Mouse (Mus musculus): Measurements from ENCODE around the gene Ifna1. TPM values are rescaled to one million over a fixed set of nuclear protein-coding genes. Genes with fewer than 3 reads are reported as not detected.
"Not testable (repeated sequence)": the region's sequence is repeated elsewhere in the genome, so short reads cannot be mapped to it uniquely, and the experiment has no call there.

Ifna1 gene
- polyA plus RNA-seq, 1 experiment from 2014 or later: not detected

DNA sequence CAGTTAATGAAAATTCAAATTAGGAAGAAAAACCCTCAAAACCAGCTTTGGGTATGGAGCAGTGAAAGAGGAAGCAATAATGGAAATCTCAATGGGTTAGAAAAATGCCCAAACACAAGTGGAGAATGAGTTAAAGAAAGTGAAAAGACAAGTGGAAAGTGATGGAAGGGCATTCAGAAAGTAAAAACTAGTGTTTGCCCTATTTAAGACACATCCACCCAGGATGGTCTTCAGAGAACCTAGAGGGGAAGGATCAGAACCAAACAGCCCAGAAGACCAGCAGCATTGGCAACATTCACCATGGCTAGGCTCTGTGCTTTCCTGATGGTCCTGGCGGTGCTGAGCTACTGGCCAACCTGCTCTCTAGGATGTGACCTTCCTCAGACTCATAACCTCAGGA, 14.7 kb upstream of the Ifna1 start, which contains the start of gene Ifna5:
Ifna5 (plus strand) TSS at position 301 of the 400 bp plus-strand sequence.
- H3K27me3 ChIP-seq (ENCODE audit: control insufficient read depth, insufficient read depth, low read length); ATAC-seq (replicated peaks; ENCODE audit: extremely low read depth, insufficient read depth, low FRiP score): not testable (repeated sequence)
- 70% methylated on average over 1 of the region's 1 CpGs for WGBS

DNA sequence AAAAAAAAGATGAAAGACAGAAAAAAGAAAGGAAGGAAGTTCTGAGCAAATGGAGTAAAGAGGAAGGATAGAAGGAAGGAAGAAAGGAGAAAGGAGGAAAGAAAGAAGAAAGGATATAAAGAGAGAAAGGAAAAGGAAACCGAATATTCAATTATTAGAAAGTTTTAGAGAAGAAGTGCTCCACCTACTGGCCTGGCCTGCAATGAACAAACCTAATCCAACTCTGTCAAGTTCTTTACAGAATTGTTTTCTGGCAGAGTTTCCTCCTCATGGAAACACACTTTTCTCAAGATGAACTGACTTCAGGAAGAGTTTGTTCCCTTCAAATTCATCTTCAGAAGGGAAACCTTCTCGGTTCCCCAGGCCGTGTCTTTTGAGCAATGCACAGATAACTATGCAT, 11.1 kb upstream of the Ifna1 start:
- Histone ChIP-seq H3K9ac (ENCODE audit: low read length) (no peak overlapping the region), H3K4me1 (ENCODE audit: control insufficient read depth, insufficient read depth, low read length) (no peaks in the 10 kb centered on the region), H3K4me2 (ENCODE audit: low read depth, low read length) (no peak overlapping the region), H3K36me3 (ENCODE audit: control insufficient read depth, insufficient read depth) (no peaks in the 10 kb centered on the region), H3K27ac (ENCODE audit: low read length) (no peak overlapping the region), H3K9me3 (replicated peaks; ENCODE audit: control insufficient read depth, low read length) (no peaks in the 10 kb centered on the region), H3K4me3 (ENCODE audit: low read length) (no peak overlapping the region), H3K27me3 (ENCODE audit: control insufficient read depth, insufficient read depth, low read length) (no peaks in the 10 kb centered on the region)
- WGBS: 30% methylated on average over 3 of the region's 3 CpGs
- ATAC-seq (replicated peaks; ENCODE audit: extremely low read depth, insufficient read depth, low FRiP score): no peak

More for the DNA sequence above, 14.7 kb upstream of the Ifna1 start, which contains the start of gene Ifna5:
- not testable (repeated sequence) for H3K9ac ChIP-seq (ENCODE audit: low read length); H3K4me2 ChIP-seq (ENCODE audit: low read depth, low read length); H3K36me3 ChIP-seq (ENCODE audit: control insufficient read depth, insufficient read depth); H3K9me3 ChIP-seq (replicated peaks; ENCODE audit: control insufficient read depth, low read length); H3K27ac ChIP-seq (ENCODE audit: low read length); H3K4me3 ChIP-seq (ENCODE audit: low read length); H3K4me1 ChIP-seq (ENCODE audit: control insufficient read depth, insufficient read depth, low read length)

DNA sequence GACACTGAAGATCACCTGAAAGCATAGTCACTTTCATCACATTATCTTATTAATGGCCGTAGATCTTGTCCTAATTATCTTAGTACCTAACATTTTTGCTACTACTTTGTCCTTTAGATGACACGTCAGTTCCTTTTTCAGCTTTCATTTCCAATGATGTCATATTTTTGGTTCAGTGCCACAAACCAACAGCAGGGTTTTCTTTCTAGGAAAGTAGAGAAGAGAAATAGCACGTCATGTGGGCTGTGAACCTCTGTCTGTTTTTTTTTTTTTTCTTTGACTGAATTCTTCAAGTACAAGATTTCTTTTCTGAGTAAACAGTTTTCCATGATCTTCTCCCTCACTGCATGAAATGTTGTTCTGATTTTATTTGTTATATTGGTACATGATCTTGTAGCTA, 9.8 kb upstream of the Ifna1 start:
- Histone ChIP-seq H3K4me1 (ENCODE audit: control insufficient read depth, insufficient read depth, low read length) (no peaks in the 10 kb centered on the region), H3K4me2 (ENCODE audit: low read depth, low read length) (no peak overlapping the region), H3K27me3 (ENCODE audit: control insufficient read depth, insufficient read depth, low read length) (no peaks in the 10 kb centered on the region), H3K9ac (ENCODE audit: low read length) (no peak overlapping the region), H3K4me3 (ENCODE audit: low read length) (no peak overlapping the region), H3K27ac (ENCODE audit: low read length) (no peak overlapping the region), H3K9me3 (replicated peaks; ENCODE audit: control insufficient read depth, low read length) (no peaks in the 10 kb centered on the region), H3K36me3 (ENCODE audit: control insufficient read depth, insufficient read depth) (no peaks in the 10 kb centered on the region)
- WGBS: 48% methylated on average over 3 of the region's 3 CpGs
- ATAC-seq (replicated peaks; ENCODE audit: extremely low read depth, insufficient read depth, low FRiP score): no peak

DNA sequence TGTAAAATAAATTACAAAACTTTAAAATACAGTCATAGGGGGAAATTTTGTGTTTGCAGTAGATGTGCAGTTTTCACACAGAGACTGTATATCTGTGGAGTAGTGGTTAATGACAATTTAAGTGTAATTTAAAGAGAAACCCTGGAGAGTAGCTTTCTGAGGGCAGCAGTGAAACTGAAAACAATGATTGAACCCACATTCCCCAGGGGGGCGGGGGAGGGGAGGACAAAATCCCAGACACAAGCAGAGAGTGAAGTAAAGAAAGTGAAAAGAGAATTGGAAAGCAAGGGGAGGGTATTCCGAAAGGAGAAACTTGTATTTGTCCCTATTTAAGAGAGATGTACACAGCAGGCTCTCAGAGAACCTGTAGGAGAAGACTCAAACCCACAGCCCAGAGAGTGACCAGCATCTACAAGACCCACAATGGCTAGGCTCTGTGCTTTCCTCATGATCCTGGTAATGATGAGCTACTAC, 8.4 kb upstream of the Ifna1 start, which contains the start of gene Ifna4:
Ifna4 (plus strand) TSS at position 424 of the 474 bp plus-strand sequence.
- Histone ChIP-seq H3K9me3 (replicated peaks; ENCODE audit: control insufficient read depth, low read length) (no peaks in the 10 kb centered on the region), H3K27ac (ENCODE audit: low read length) (no peak within 1 kb of the TSS), H3K4me1 (ENCODE audit: control insufficient read depth, insufficient read depth, low read length) (no peaks in the 10 kb centered on the region), H3K27me3 (ENCODE audit: control insufficient read depth, insufficient read depth, low read length) (no peaks in the 10 kb centered on the region), H3K9ac (ENCODE audit: low read length) (no peak within 1 kb of the TSS), H3K4me3 (ENCODE audit: low read length) (no peak within 1 kb of the TSS), H3K4me2 (ENCODE audit: low read depth, low read length) (no peak within 1 kb of the TSS), H3K36me3 (ENCODE audit: control insufficient read depth, insufficient read depth) (no peaks in the 10 kb centered on the region)
- no peak for ATAC-seq (replicated peaks; ENCODE audit: extremely low read depth, insufficient read depth, low FRiP score)
- 44% methylated on average over 2 of the region's 2 CpGs for WGBS

DNA sequence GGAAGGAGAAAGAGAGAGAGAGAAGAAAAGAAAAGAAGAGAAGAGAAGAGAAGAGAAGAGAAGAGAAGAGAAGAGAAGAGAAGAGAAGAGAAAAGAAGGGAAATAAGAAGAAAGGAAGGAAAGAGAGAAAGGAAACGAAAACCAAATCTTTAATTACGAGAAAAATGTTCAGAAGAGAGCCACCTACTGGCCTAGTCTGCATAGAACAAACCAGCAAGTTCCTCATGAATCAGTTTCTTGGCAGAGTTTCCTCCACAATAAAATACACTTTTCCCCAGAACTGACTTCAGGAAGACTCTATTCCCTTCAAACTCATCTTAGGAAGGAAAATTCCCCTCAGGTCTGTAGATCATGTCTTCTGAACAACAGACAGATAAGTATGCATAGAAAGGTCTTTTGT, 4.6 kb upstream of the Ifna1 start:
- Histone ChIP-seq H3K27ac (ENCODE audit: low read length) (no peak overlapping the region), H3K9me3 (replicated peaks; ENCODE audit: control insufficient read depth, low read length) (no peaks in the 10 kb centered on the region), H3K36me3 (ENCODE audit: control insufficient read depth, insufficient read depth) (no peaks in the 10 kb centered on the region), H3K9ac (ENCODE audit: low read length) (no peak overlapping the region), H3K4me1 (ENCODE audit: control insufficient read depth, insufficient read depth, low read length) (no peaks in the 10 kb centered on the region), H3K27me3 (ENCODE audit: control insufficient read depth, insufficient read depth, low read length) (no peaks in the 10 kb centered on the region), H3K4me3 (ENCODE audit: low read length) (no peak overlapping the region), H3K4me2 (ENCODE audit: low read depth, low read length) (no peak overlapping the region)
- WGBS: 31% methylated on average over 2 of the region's 2 CpGs
- no peak for ATAC-seq (replicated peaks; ENCODE audit: extremely low read depth, insufficient read depth, low FRiP score)

DNA sequence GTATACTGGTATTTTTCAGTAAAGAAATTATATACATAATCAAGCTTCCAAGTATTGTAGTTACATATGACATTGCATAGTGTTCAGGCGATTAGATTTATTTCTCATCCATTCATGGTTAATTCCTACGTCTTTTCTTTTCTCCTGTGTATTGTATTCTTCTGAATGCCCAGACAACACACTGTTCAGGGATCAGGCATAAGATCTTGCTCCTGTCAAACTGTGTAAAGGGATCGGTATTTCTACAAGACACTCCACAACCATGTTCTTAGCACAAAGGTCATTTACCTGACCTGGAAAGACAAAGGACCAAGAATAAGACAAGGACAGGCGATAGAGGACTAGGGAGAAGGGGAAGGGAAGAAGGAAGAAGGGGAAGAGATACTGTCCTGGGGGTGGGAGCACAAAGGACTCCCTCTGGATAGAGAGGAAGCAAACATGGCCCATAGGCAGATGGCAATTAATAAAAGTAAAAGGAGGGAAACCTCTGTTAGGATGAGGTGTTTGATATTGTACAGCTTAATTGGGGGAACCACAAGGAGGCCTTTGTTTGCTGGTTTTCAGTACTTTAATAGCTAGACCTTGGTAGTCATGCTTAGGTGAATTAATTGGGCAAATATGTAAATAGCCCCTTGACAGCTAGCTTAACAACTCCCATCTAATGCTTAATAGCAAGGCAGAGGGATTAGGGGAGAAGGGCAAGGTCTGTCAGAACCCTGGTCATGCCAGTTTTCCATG, 1.3 kb downstream of the Ifna1 start:
- Histone ChIP-seq H3K4me2 (ENCODE audit: low read depth, low read length) (no peak overlapping the region), H3K27me3 (ENCODE audit: control insufficient read depth, insufficient read depth, low read length) (no peaks in the 10 kb centered on the region), H3K4me1 (ENCODE audit: control insufficient read depth, insufficient read depth, low read length) (no peaks in the 10 kb centered on the region), H3K36me3 (ENCODE audit: control insufficient read depth, insufficient read depth) (no peaks in the 10 kb centered on the region), H3K9ac (ENCODE audit: low read length) (no peak overlapping the region), H3K4me3 (ENCODE audit: low read length) (no peak overlapping the region), H3K27ac (ENCODE audit: low read length) (no peak overlapping the region), H3K9me3 (replicated peaks; ENCODE audit: control insufficient read depth, low read length) (no peaks in the 10 kb centered on the region)
- WGBS: 62% methylated on average over 4 of the region's 4 CpGs
- no peak for ATAC-seq (replicated peaks; ENCODE audit: extremely low read depth, insufficient read depth, low FRiP score)

DNA sequence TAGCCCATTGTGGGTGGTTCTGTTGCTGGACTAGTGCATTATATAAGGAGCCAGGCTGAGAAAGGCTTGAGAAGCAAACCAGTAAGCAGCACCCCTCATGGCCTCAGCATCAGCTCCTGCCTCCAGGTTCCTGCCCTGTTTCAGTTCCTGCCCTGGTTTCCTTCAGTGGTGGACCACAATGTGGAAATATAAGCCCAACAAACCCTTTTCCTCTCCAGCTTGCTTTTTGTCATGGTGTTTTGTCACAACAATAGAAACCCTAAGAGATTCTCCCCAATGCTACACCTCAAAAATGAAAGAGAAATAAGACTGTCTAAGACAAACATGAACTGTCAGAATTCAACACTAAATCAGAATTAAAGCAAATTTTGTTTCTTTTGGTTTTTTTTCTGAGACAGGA, 9.3 kb downstream of the Ifna1 start:
- no peak overlapping the region for H3K27ac ChIP-seq (ENCODE audit: low read length)
- H3K4me2 ChIP-seq (ENCODE audit: low read depth, low read length): no peak overlapping the region
- H3K36me3 ChIP-seq (ENCODE audit: control insufficient read depth, insufficient read depth): no peaks in the 10 kb centered on the region
- H3K4me3 ChIP-seq (ENCODE audit: low read length): no peak overlapping the region
- H3K27me3 ChIP-seq (ENCODE audit: control insufficient read depth, insufficient read depth, low read length): peaks cover 8% of the 10 kb centered on the region
- no peak for ATAC-seq (replicated peaks; ENCODE audit: extremely low read depth, insufficient read depth, low FRiP score)
- H3K9ac ChIP-seq (ENCODE audit: low read length): no peak overlapping the region
- H3K9me3 ChIP-seq (replicated peaks; ENCODE audit: control insufficient read depth, low read length): no peaks in the 10 kb centered on the region
- no peaks in the 10 kb centered on the region for H3K4me1 ChIP-seq (ENCODE audit: control insufficient read depth, insufficient read depth, low read length)

DNA sequence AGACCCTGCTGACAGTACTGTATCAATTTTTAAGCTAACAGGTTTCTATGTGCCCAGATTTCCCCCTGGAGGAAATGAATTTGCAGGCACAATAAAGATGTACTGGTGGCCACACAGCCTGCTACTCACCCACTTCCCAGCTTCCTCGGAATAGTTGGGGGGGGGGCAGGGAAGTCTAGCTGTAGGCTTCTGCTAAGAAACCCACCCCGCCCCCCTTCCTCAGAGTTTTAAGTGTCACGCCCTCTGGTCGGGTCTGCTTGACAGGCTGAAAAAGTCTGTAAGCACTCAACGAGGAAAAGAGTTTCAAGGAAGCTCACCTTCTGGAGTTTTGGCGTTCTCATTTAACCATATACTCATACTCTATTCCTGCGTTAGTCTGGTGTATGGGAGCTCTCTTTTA, 13.4 kb downstream of the Ifna1 start:
- WGBS: 14% methylated on average over 7 of the region's 7 CpGs
- no peak overlapping the region for H3K4me2 ChIP-seq (ENCODE audit: low read depth, low read length)
- H3K27ac ChIP-seq (ENCODE audit: low read length): no peak overlapping the region
- H3K36me3 ChIP-seq (ENCODE audit: control insufficient read depth, insufficient read depth): no peaks in the 10 kb centered on the region
- ATAC-seq (replicated peaks; ENCODE audit: extremely low read depth, insufficient read depth, low FRiP score): no peak
- peaks cover 10% of the 10 kb centered on the region for H3K27me3 ChIP-seq (ENCODE audit: control insufficient read depth, insufficient read depth, low read length)
- H3K4me1 ChIP-seq (ENCODE audit: control insufficient read depth, insufficient read depth, low read length): peaks cover 4% of the 10 kb centered on the region; the same call in 1 of the 2 replicates
- no peaks in the 10 kb centered on the region for H3K9me3 ChIP-seq (replicated peaks; ENCODE audit: control insufficient read depth, low read length)
- H3K9ac ChIP-seq (ENCODE audit: low read length): no peak overlapping the region
- no peak overlapping the region for H3K4me3 ChIP-seq (ENCODE audit: low read length)

DNA sequence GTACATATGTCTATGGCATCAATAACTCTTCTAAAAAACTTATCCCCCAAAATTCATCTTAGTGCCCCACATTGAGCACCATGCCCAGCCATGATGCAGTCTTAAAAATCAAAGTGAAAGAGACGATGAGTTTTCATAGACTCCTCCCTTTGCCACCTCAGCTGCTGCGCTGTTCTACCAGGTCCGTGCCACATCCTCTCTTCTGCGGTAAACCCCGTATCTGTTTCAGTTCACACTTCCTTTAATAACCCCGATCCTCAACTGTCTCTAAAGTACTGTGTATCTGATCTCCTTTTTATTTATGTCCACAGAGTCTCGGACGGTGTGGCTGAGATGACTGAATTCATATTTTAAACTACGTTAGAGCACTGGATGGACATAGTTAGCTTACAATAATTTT, 14.7 kb downstream of the Ifna1 start:
- Histone ChIP-seq H3K4me1 (ENCODE audit: control insufficient read depth, insufficient read depth, low read length) (peaks cover 4% of the 10 kb centered on the region), H3K9ac (ENCODE audit: low read length) (no peak overlapping the region), H3K27ac (ENCODE audit: low read length) (no peak overlapping the region), H3K27me3 (ENCODE audit: control insufficient read depth, insufficient read depth, low read length) (peaks cover 10% of the 10 kb centered on the region), H3K4me3 (ENCODE audit: low read length) (peak overlapping the region; percentile 11), H3K36me3 (ENCODE audit: control insufficient read depth, insufficient read depth) (no peaks in the 10 kb centered on the region), H3K9me3 (replicated peaks; ENCODE audit: control insufficient read depth, low read length) (no peaks in the 10 kb centered on the region), H3K4me2 (ENCODE audit: low read depth, low read length) (peak overlapping the region; percentile 40)
- peak; percentile 35; the same call in 1 of the 2 replicates for ATAC-seq (replicated peaks; ENCODE audit: extremely low read depth, insufficient read depth, low FRiP score)
- 48% methylated on average over 9 of the region's 9 CpGs for WGBS

All from heart, embryonic 16.5 days (tissue).